Mouse (Mus musculus): ENCODE measurements around the gene Filip1l. TPM values are rescaled to one million over a fixed set of nuclear protein-coding genes. Genes with fewer than 3 reads are reported as not detected.

Filip1l gene
- total RNA-seq, 1 experiment, result 7.4 TPM

DNA sequence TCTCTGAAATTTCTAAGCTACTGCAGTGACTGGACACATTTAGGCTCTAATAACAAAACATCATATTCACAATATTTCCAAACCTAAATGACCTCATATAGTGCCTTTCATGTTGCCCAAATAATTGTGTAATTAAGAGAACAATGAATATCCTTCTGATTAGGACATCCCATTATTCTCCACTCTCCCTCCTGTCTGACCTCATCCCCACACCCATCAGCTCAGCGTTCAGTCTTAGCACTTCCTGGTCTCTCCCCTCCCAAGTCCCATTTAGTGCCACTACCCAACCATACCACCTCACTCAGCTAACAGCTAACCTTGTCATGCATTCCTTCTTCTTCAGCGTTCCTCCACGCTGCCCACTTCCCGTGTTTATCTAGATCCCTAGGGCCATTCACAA, 130.0 kb downstream of the Filip1l start:
- DNase-seq (ENCODE audit: low read depth, low spot score), result no peak
- in situ Hi-C loops (cut with MboI; ENCODE audit: low sequenced_read_pairs in 2 of 2, unreplicated experiment in 2 of 2), result no loop called here
- Histone ChIP-seq H3K27ac (ENCODE audit: insufficient read depth, low read depth, low read length, poor library complexity, severe bottlenecking) (no peak overlapping the region), H3K4me3 (ENCODE audit: insufficient read depth in 1 of 2, low read depth in 1 of 2, low read length in 2 of 2, poor library complexity in 1 of 2, severe bottlenecking in 1 of 2) (no peak overlapping the region), H3K9me3 (ENCODE audit: control insufficient read depth, insufficient read depth, low read depth, low read length) (no peaks in the 10 kb centered on the region), H3K9ac (ENCODE audit: insufficient read depth, low read depth, low read length, poor library complexity, severe bottlenecking) (no peak overlapping the region), H3K36me3 (ENCODE audit: control insufficient read depth, insufficient read depth, low read length, poor library complexity, severe bottlenecking) (no peaks in the 10 kb centered on the region), H3K4me1 (ENCODE audit: control insufficient read depth in 2 of 2, insufficient read depth in 2 of 2, low read length in 2 of 2, poor library complexity in 1 of 2) (no peaks in the 10 kb centered on the region)
- TF ChIP-seq MAFK (IDR thresholded peaks at IDR 0.05; ENCODE audit: insufficient read depth, low read depth, low read length), result no peak
- no peak for TF ChIP-seq ZC3H11A (IDR thresholded peaks at IDR 0.05; ENCODE audit: borderline replicate concordance, low read depth, low read length)
- TF ChIP-seq ZNF384 (IDR thresholded peaks at IDR 0.05; ENCODE audit: low read depth, low read length), result no peak
- TF ChIP-seq HCFC1 (IDR thresholded peaks at IDR 0.05; ENCODE audit: borderline replicate concordance, insufficient read depth, low read length), result no peak
- no peak for TF ChIP-seq CHD2 (IDR thresholded peaks at IDR 0.05; ENCODE audit: low read depth, low read length)

DNA sequence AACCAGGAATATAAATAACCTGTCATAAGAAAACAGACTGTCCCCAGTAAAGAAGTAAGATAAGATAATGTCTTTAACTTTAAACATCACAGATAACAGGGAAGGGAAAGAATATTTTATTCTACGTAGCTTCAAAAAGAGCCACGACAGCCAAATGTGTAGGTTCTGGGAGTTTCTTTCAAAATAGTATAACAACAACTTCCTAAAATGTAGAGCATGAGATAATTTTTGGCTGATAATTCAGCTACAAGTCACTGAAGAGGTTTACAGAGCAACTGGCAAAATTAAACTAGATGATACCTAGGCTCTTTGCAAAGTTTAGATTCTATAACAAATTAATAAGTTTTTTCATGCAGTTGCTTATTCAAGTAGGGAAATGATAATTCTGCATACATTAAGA, 130.6 kb downstream of the Filip1l start:
- in situ Hi-C loops (cut with MboI; ENCODE audit: low sequenced_read_pairs in 2 of 2, unreplicated experiment in 2 of 2), result no loop called here

GRCm38 (mm10) chr16:57484043-57484795, 131.3 kb downstream of the Filip1l start:
- H3K4me3 ChIP-seq (ENCODE audit: insufficient read depth in 1 of 2, low read depth in 1 of 2, low read length in 2 of 2, poor library complexity in 1 of 2, severe bottlenecking in 1 of 2), result no peak overlapping the region
- H3K4me1 ChIP-seq (ENCODE audit: control insufficient read depth in 2 of 2, insufficient read depth in 2 of 2, low read length in 2 of 2, poor library complexity in 1 of 2), result no peaks in the 10 kb centered on the region
- in situ Hi-C loops (cut with MboI; ENCODE audit: low sequenced_read_pairs in 2 of 2, unreplicated experiment in 2 of 2), result no loop called here
- no peaks in the 10 kb centered on the region for H3K9me3 ChIP-seq (ENCODE audit: control insufficient read depth, insufficient read depth, low read depth, low read length)
- H3K9ac ChIP-seq (ENCODE audit: insufficient read depth, low read depth, low read length, poor library complexity, severe bottlenecking), result no peak overlapping the region
- no peaks in the 10 kb centered on the region for H3K36me3 ChIP-seq (ENCODE audit: control insufficient read depth, insufficient read depth, low read length, poor library complexity, severe bottlenecking)
- no peak overlapping the region for H3K27ac ChIP-seq (ENCODE audit: insufficient read depth, low read depth, low read length, poor library complexity, severe bottlenecking)
- TF ChIP-seq ZC3H11A (IDR thresholded peaks at IDR 0.05; ENCODE audit: borderline replicate concordance, low read depth, low read length), result no peak
- no peak for TF ChIP-seq HCFC1 (IDR thresholded peaks at IDR 0.05; ENCODE audit: borderline replicate concordance, insufficient read depth, low read length)
- TF ChIP-seq MAFK (IDR thresholded peaks at IDR 0.05; ENCODE audit: insufficient read depth, low read depth, low read length), result no peak
- TF ChIP-seq ZNF384 (IDR thresholded peaks at IDR 0.05; ENCODE audit: low read depth, low read length), result no peak
- TF ChIP-seq CHD2 (IDR thresholded peaks at IDR 0.05; ENCODE audit: low read depth, low read length), result no peak
- no peak for DNase-seq (ENCODE audit: low read depth, low spot score)

More for the DNA sequence above, 130.6 kb downstream of the Filip1l start:
- no peak overlapping the region for H3K9ac ChIP-seq (ENCODE audit: insufficient read depth, low read depth, low read length, poor library complexity, severe bottlenecking)
- TF ChIP-seq ZNF384 (IDR thresholded peaks at IDR 0.05; ENCODE audit: low read depth, low read length) (no peak), HCFC1 (IDR thresholded peaks at IDR 0.05; ENCODE audit: borderline replicate concordance, insufficient read depth, low read length) (no peak), CHD2 (IDR thresholded peaks at IDR 0.05; ENCODE audit: low read depth, low read length) (no peak), ZC3H11A (IDR thresholded peaks at IDR 0.05; ENCODE audit: borderline replicate concordance, low read depth, low read length) (no peak), MAFK (IDR thresholded peaks at IDR 0.05; ENCODE audit: insufficient read depth, low read depth, low read length) (no peak)
- no peaks in the 10 kb centered on the region for H3K4me1 ChIP-seq (ENCODE audit: control insufficient read depth in 2 of 2, insufficient read depth in 2 of 2, low read length in 2 of 2, poor library complexity in 1 of 2)
- DNase-seq (ENCODE audit: low read depth, low spot score), result no peak
- H3K36me3 ChIP-seq (ENCODE audit: control insufficient read depth, insufficient read depth, low read length, poor library complexity, severe bottlenecking), result no peaks in the 10 kb centered on the region
- no peak overlapping the region for H3K4me3 ChIP-seq (ENCODE audit: insufficient read depth in 1 of 2, low read depth in 1 of 2, low read length in 2 of 2, poor library complexity in 1 of 2, severe bottlenecking in 1 of 2)
- H3K9me3 ChIP-seq (ENCODE audit: control insufficient read depth, insufficient read depth, low read depth, low read length), result no peaks in the 10 kb centered on the region
- H3K27ac ChIP-seq (ENCODE audit: insufficient read depth, low read depth, low read length, poor library complexity, severe bottlenecking), result no peak overlapping the region

DNA sequence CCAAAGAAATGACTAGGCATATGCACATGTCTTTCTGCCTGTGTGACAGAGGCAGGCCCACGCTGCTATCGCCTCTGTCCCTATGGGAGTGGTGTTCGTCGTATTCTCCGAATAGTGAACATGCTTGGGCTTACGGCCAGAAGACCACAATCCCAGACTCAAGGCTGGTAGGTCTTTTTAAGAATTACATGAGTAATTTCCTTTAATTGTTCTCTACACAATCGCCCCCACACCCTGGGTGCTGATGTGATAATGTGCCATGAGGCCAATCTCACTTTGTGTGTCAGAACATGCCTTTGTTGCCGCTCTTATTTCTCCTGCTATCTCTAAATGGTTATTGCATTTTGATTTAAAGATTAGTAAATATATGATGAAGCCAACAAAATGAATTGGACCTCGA, 132.4 kb downstream of the Filip1l start:
- no peak overlapping the region for H3K27ac ChIP-seq (ENCODE audit: insufficient read depth, low read depth, low read length, poor library complexity, severe bottlenecking)
- no peak overlapping the region for H3K4me3 ChIP-seq (ENCODE audit: insufficient read depth in 1 of 2, low read depth in 1 of 2, low read length in 2 of 2, poor library complexity in 1 of 2, severe bottlenecking in 1 of 2)
- no peak for TF ChIP-seq CHD2 (IDR thresholded peaks at IDR 0.05; ENCODE audit: low read depth, low read length)
- no peak for TF ChIP-seq HCFC1 (IDR thresholded peaks at IDR 0.05; ENCODE audit: borderline replicate concordance, insufficient read depth, low read length)
- no peak for TF ChIP-seq ZNF384 (IDR thresholded peaks at IDR 0.05; ENCODE audit: low read depth, low read length)
- TF ChIP-seq MAFK (IDR thresholded peaks at IDR 0.05; ENCODE audit: insufficient read depth, low read depth, low read length), result no peak
- no peak for TF ChIP-seq ZC3H11A (IDR thresholded peaks at IDR 0.05; ENCODE audit: borderline replicate concordance, low read depth, low read length)
- no peak overlapping the region for H3K9ac ChIP-seq (ENCODE audit: insufficient read depth, low read depth, low read length, poor library complexity, severe bottlenecking)
- H3K4me1 ChIP-seq (ENCODE audit: control insufficient read depth in 2 of 2, insufficient read depth in 2 of 2, low read length in 2 of 2, poor library complexity in 1 of 2), result 0 out of 4 replicates have a peak, but pooled peaks cover 0 to 2% of the 10 kb centered on the region in 2 experiments
- no peaks in the 10 kb centered on the region for H3K9me3 ChIP-seq (ENCODE audit: control insufficient read depth, insufficient read depth, low read depth, low read length)
- DNase-seq (ENCODE audit: low read depth, low spot score), result no peak
- H3K36me3 ChIP-seq (ENCODE audit: control insufficient read depth, insufficient read depth, low read length, poor library complexity, severe bottlenecking), result no peaks in the 10 kb centered on the region
- in situ Hi-C loops (cut with MboI; ENCODE audit: low sequenced_read_pairs in 2 of 2, unreplicated experiment in 2 of 2), result no loop called here
